Mouse (Mus musculus): ENCODE measurements around the gene Rnasel. TPM values are rescaled to one million over a fixed set of nuclear protein-coding genes. Genes with fewer than 3 reads are reported as not detected.

The Rnasel gene
- total RNA-seq, 4 experiments from 2014 or later: 10.0 to 12.9 (median 10.9) TPM

DNA sequence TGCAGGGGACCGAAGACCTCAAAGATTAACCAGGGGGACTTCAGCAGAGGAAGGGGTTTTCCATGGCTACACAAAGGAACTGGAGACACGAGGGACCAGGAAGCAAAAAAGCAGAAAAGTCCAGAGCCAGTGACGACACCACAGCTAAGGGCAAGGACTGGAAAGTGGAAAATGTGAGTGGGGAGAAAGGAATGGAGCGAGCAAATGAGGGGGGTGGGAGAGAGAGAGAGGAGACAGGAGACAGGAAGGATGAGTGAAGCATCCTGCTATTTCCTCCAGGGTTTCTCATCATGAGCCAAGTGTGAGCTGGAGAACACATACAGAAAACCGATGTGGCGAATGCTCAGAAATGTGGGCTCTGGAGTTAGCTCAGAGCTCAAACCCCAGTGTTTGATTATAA is 13.1 kb upstream of the Rnasel start:
- DNase-seq (ENCODE audit: low spot score in 2 of 2): no peak

GRCm38 (mm10) chr1:153737101-153738085 is 11.8 kb upstream of the Rnasel start:
- DNase-seq (ENCODE audit: low spot score in 2 of 2): no peak

- no peak for DNase-seq (ENCODE audit: low spot score in 2 of 2)
Measured at GRCm38 (mm10) chr1:153739437-153740015, 9.7 kb upstream of the Rnasel start.

DNA sequence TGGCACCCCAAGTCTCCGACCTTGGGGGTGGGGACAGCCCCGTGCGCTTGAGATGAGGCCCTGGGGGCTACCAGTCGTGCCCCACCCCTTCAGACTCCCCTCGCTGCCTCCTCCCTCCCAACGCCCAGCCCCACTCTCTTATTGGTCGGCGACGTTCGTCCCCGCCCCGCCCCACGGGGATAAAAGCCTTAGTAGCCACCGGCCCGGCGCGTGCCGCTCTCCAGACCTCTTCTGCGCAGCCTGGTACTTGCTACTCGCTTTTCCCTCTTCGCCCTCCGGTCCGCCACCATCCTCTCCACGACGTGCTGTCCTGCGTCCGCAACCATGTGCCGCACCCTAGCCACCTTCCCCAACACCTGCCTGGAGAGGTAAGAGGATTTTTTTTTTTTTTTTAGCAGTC is 9.1 kb upstream of the Rnasel start, which contains the start of gene Rgs16:
Gene Rgs16, plus strand, starts transcription at position 205 of the 400 bp plus-strand sequence.
- no peak for DNase-seq (ENCODE audit: low spot score in 2 of 2)

- DNase-seq (ENCODE audit: low spot score in 2 of 2): no peak
Measured at GRCm38 (mm10) chr1:153740775-153741400, 8.3 kb upstream of the Rnasel start.

- no peak for DNase-seq (ENCODE audit: low spot score in 2 of 2)
Measured at GRCm38 (mm10) chr1:153741551-153742316, 7.5 kb upstream of the Rnasel start.

DNA sequence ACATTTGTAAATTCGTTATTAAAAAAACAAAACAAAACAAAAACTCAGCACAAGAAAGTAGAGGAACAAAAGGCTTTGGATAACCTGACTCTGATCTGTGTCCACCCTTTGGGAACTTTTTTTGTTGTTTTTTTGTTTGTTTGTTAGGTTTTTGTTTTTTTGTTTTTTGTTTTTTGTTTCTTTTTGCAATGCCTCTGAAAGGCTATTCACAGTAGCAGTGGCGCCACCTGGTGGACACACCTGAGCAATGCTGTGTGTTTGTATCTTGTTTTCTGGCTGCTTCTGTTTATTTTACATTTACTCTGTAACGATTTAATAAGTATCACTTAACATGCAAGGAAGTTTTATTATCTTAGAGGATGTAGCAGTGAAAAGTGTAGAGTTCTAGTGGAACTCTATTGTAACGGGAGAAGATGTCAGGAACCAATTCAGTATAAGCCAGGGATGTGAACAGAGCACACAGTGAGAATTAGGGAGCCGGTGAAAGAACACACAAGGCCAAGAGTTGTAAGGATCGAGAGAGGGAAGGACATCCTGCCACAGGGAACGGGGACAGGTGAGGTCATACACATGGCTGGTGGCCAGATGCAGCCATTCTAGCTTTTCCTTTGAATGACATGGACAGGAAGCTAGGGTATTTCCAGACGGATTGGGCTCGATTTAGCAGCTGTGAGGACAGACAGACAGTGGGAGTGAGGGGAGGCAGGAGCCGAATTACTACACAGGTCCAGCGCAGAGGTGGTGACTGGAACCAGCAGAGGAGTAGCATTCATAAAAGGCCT is 6.7 kb upstream of the Rnasel start:
- DNase-seq (ENCODE audit: low spot score in 2 of 2): no peak

GRCm38 (mm10) chr1:153746119-153746670 is 3.0 kb upstream of the Rnasel start:
- no peak for DNase-seq (ENCODE audit: low spot score in 2 of 2)

GRCm38 (mm10) chr1:153746728-153747127 is 2.5 kb upstream of the Rnasel start:
- DNase-seq (ENCODE audit: low spot score in 2 of 2): no peak

GRCm38 (mm10) chr1:153747861-153748530 is 1.2 kb upstream of the Rnasel start:
- no peak for DNase-seq (ENCODE audit: low spot score in 2 of 2)

DNA sequence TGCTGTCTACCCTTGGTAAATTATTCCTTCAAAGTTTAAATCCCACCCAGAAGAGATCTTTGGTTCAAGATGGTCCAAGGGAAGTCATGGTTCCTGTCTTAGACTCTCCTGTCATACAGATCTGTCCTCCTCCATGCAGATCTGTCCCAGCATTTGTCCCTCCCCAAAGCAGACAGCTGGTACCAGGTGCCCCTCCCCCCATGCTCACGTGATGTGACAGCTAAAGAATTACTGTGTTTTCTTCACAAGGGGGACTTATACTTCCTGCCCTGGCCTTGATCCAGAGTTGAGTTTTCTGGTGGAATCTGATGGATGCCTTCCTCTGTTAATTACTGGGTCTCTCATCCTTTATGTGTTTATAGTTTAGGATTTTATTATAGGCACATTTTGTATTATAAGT is 677 bp upstream of the Rnasel start:
- no peak for DNase-seq (ENCODE audit: low spot score in 2 of 2)

DNA sequence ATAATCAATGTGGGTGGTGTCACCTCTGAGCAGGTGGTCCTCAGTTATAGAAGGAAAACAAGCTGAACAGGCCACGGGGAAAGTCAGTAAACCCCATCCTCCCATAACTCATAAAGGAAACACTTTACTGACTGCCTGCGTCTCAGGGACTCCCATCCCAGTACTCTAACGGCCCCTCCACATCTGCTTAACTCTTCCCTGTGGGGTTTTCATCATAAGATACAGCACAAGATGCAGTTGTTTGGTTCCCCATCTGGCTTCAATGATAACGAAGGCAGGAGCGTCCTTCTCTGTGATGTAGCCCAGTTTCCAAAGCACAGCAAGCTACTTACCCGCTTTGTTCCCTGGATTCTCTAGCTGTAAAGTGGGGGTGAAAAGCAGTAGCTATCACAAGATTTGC is 828 bp downstream of the Rnasel start:
- DNase-seq (ENCODE audit: low spot score in 2 of 2): no peak

GRCm38 (mm10) chr1:153751763-153752301 is 2.6 kb downstream of the Rnasel start:
- DNase-seq (ENCODE audit: low spot score in 2 of 2): no peak

DNA sequence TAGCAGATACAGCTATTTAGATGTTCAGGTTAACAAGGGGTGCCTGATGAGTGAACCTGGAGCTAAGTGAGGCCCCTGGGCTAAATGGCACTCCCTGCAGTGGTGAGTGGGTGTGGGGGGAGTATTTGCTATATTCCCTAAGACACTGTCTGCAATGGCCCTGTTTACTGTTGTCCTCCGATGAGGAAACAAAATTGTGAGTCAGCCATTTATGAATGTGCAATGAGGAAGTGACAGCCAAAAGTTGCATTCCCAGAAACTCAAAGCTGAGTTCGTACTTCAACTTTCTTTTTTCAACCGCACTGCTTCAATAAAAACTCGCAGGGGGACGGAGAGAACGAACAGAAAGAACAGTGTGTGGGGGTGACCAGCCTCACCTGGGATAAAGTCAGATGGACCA is 3.3 kb downstream of the Rnasel start:
- no peak for DNase-seq (ENCODE audit: low spot score in 2 of 2)

GRCm38 (mm10) chr1:153753725-153754464 is 4.7 kb downstream of the Rnasel start:
- DNase-seq (ENCODE audit: low spot score in 2 of 2): no peak

DNA sequence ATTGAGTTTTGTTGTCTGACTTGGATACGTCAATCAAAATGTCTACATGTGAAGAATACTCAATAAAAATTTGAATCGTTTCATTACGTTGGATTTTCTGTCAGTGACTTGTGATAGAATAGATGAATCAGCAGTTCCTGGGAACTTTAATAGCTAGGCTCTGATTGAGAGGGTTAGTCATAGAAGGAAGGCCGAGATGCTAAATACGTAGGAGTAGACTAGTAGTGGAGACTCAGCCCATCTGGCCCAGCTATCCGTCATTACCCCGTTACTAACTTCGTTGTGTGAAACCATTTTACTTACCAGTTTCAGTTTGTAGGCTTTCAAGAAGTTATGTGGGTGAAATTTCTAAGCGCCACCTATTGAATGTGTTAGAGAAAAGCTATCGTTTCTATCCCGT is 14.9 kb downstream of the Rnasel start:
- no peak for DNase-seq (ENCODE audit: low spot score in 2 of 2)

GRCm38 (mm10) chr1:153766298-153766697 is 17.1 kb downstream of the Rnasel start:
- no peak for DNase-seq (ENCODE audit: low spot score in 2 of 2)

DNA sequence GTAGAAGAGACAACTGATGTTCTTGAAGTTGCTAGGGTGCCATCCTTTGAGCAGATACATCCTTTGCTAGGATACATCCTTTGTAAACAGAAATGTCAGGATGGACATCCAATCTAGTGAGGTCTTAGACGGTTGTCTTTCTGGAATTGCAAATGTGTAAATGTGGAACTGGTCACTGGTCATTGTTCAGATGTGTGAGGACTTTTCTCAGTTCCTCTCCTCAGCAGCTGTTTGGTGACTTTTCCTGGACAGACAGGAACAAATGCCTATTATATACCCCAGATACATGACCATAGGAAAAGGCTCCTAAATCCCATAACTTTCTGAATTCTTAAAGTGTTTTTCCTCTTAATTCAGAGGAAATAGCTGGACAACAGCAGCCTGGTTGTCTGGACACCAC is 18.1 kb downstream of the Rnasel start:
- DNase-seq (ENCODE audit: low spot score in 2 of 2): no peak

DNA sequence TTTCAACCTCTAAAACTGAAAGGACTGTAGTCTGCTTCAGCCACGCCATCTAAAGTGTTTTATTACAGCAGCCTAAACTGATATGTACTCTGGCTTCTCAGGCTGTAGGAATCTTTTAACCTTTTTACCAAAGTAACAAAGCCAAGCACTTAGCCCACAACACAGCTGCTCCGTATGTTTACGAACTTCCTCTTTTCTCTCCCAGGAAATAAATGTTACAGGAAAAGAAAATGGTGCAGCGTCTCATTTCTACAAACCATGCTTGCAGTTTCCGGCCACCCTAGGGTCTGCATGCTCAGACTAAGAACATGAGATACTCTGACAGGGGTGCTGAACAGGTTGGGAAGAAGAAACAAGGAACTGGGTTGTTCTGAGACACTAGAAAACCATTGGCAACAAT is 19.2 kb downstream of the Rnasel start:
- no peak for DNase-seq (ENCODE audit: low spot score in 2 of 2)

Data from left cerebral cortex, adult 8-10 months (tissue).